Mouse (Mus musculus): ENCODE measurements around the gene Fbxl15. TPM values are rescaled to one million over a fixed set of nuclear protein-coding genes. Genes with fewer than 3 reads are reported as not detected.
A peak's percentile ranks its signal among the peaks of the same experiment; 100 is the strongest.

Gene Fbxl15
- polyA plus RNA-seq, 1 experiment from 2014 or later, result 23.5 TPM

GRCm38 (mm10) chr19:46303251-46304215 lies 24.5 kb upstream of the Fbxl15 start:
- peak overlapping the region; percentile 70 for H3K4me2 ChIP-seq
- WGBS, result 60% methylated on average over 18 of the region's 18 CpGs
- no peak overlapping the region for H3K9ac ChIP-seq
- ATAC-seq (ENCODE audit: low FRiP score), result no peak
- peaks cover 45% of the 10 kb centered on the region for H3K27me3 ChIP-seq
- H3K9me3 ChIP-seq, result no peaks in the 10 kb centered on the region
- peaks cover 27% of the 10 kb centered on the region for H3K4me1 ChIP-seq
- peak overlapping the region; percentile 57 for H3K4me3 ChIP-seq (replicated peaks)
- H3K36me3 ChIP-seq (replicated peaks), result no peaks in the 10 kb centered on the region
- no peak overlapping the region for H3K27ac ChIP-seq

GRCm38 (mm10) chr19:46304216-46304841 lies 23.7 kb upstream of the Fbxl15 start, which contains the start of gene Nfkb2:
Gene Nfkb2, plus strand, starts transcription at chr19:46304320.
- peak within 1 kb of the TSS; percentile 57 for H3K4me3 ChIP-seq (replicated peaks)
- WGBS, result under 1% methylated on average over 39 of the region's 39 CpGs
- H3K4me2 ChIP-seq, result peak within 1 kb of the TSS; percentile 70
- H3K27ac ChIP-seq, result no peak within 1 kb of the TSS
- H3K9me3 ChIP-seq, result no peaks in the 10 kb centered on the region
- peaks cover 33% of the 10 kb centered on the region for H3K4me1 ChIP-seq
- no peaks in the 10 kb centered on the region for H3K36me3 ChIP-seq (replicated peaks)
- peak within 1 kb of the TSS; percentile 60 for H3K9ac ChIP-seq
- peaks cover 48% of the 10 kb centered on the region for H3K27me3 ChIP-seq
- peak; percentile 78 for ATAC-seq (ENCODE audit: low FRiP score)

GRCm38 (mm10) chr19:46304908-46305333 lies 23.1 kb upstream of the Fbxl15 start:
- peak; percentile 28; the same call in 1 of the 2 replicates for ATAC-seq (ENCODE audit: low FRiP score)
- no peak overlapping the region for H3K27ac ChIP-seq
- no peaks in the 10 kb centered on the region for H3K9me3 ChIP-seq
- peak overlapping the region; percentile 57 for H3K4me3 ChIP-seq (replicated peaks)
- H3K9ac ChIP-seq, result peak overlapping the region; percentile 60
- H3K4me1 ChIP-seq, result peaks cover 33% of the 10 kb centered on the region
- peak overlapping the region; percentile 70 for H3K4me2 ChIP-seq
- no peaks in the 10 kb centered on the region for H3K36me3 ChIP-seq (replicated peaks)
- peaks cover 51% of the 10 kb centered on the region for H3K27me3 ChIP-seq
- 1% methylated on average over 34 of the region's 34 CpGs for WGBS

- Histone ChIP-seq H3K27ac (no peak overlapping the region), H3K27me3 (peaks cover 56% of the 10 kb centered on the region), H3K4me1 (peaks cover 33% of the 10 kb centered on the region), H3K36me3 (replicated peaks) (no peaks in the 10 kb centered on the region), H3K4me2 (peak overlapping the region; percentile 70), H3K9me3 (no peaks in the 10 kb centered on the region), H3K4me3 (replicated peaks) (peak overlapping the region; percentile 57), H3K9ac (peak overlapping the region; percentile 60)
- ATAC-seq (ENCODE audit: low FRiP score), result peak; percentile 68
- WGBS, result under 1% methylated on average over 43 of the region's 43 CpGs
Observed at GRCm38 (mm10) chr19:46305432-46306267, 22.3 kb upstream of the Fbxl15 start.

GRCm38 (mm10) chr19:46306268-46306610 lies 21.7 kb upstream of the Fbxl15 start:
- peak overlapping the region; percentile 57 for H3K4me3 ChIP-seq (replicated peaks)
- peaks cover 62% of the 10 kb centered on the region for H3K27me3 ChIP-seq
- ATAC-seq (ENCODE audit: low FRiP score), result no peak
- H3K9me3 ChIP-seq, result no peaks in the 10 kb centered on the region
- H3K9ac ChIP-seq, result 0 out of 2 replicates have a peak overlapping the region, but pooled peaks have one; percentile 60
- H3K36me3 ChIP-seq (replicated peaks), result no peaks in the 10 kb centered on the region; the same call in 1 of the 2 replicates
- 52% methylated on average over 5 of the region's 5 CpGs for WGBS
- H3K4me1 ChIP-seq, result peaks cover 33% of the 10 kb centered on the region
- no peak overlapping the region for H3K27ac ChIP-seq
- H3K4me2 ChIP-seq, result peak overlapping the region; percentile 70

- H3K9ac ChIP-seq, result no peak overlapping the region
- no peak overlapping the region for H3K27ac ChIP-seq
- H3K9me3 ChIP-seq, result no peaks in the 10 kb centered on the region
- no peaks in the 10 kb centered on the region; the same call in 1 of the 2 replicates for H3K36me3 ChIP-seq (replicated peaks)
- H3K27me3 ChIP-seq, result peaks cover 67% of the 10 kb centered on the region
- WGBS, result 88% methylated on average over 9 of the region's 9 CpGs
- no peak for ATAC-seq (ENCODE audit: low FRiP score)
- no peak overlapping the region for H3K4me3 ChIP-seq (replicated peaks)
- H3K4me2 ChIP-seq, result no peak overlapping the region
- H3K4me1 ChIP-seq, result peaks cover 33% of the 10 kb centered on the region
Observed at GRCm38 (mm10) chr19:46306751-46307289, 21.2 kb upstream of the Fbxl15 start.

- H3K4me2 ChIP-seq, result no peak overlapping the region
- peaks cover 74% of the 10 kb centered on the region for H3K27me3 ChIP-seq
- peaks cover 33% of the 10 kb centered on the region for H3K4me1 ChIP-seq
- ATAC-seq (ENCODE audit: low FRiP score), result no peak
- H3K36me3 ChIP-seq (replicated peaks), result no peaks in the 10 kb centered on the region; the same call in 1 of the 2 replicates
- WGBS, result 81% methylated on average over 16 of the region's 16 CpGs
- no peak overlapping the region for H3K4me3 ChIP-seq (replicated peaks)
- no peak overlapping the region for H3K27ac ChIP-seq
- H3K9me3 ChIP-seq, result no peaks in the 10 kb centered on the region
- no peak overlapping the region for H3K9ac ChIP-seq
Observed at GRCm38 (mm10) chr19:46307781-46308180, 20.2 kb upstream of the Fbxl15 start.

- Histone ChIP-seq H3K27ac (no peak overlapping the region), H3K4me1 (peaks cover 33% of the 10 kb centered on the region), H3K9ac (no peak overlapping the region), H3K4me2 (peak overlapping the region; percentile 67), H3K36me3 (replicated peaks) (no peaks in the 10 kb centered on the region; the same call in 1 of the 2 replicates), H3K27me3 (peaks cover 79% of the 10 kb centered on the region), H3K9me3 (no peaks in the 10 kb centered on the region), H3K4me3 (replicated peaks) (peak overlapping the region; percentile 37; the same call in 1 of the 2 replicates)
- no peak for ATAC-seq (ENCODE audit: low FRiP score)
- 53% methylated on average over 16 of the region's 16 CpGs for WGBS
Observed at GRCm38 (mm10) chr19:46308303-46308702, 19.7 kb upstream of the Fbxl15 start.

GRCm38 (mm10) chr19:46308706-46309435 lies 19.1 kb upstream of the Fbxl15 start:
- no peak overlapping the region for H3K27ac ChIP-seq
- H3K9ac ChIP-seq, result peak overlapping the region; percentile 48; the same call in 1 of the 2 replicates
- WGBS, result 1% methylated on average over 47 of the region's 47 CpGs
- H3K4me2 ChIP-seq, result peak overlapping the region; percentile 67
- peak; percentile 55; the same call in 1 of the 2 replicates for ATAC-seq (ENCODE audit: low FRiP score)
- no peaks in the 10 kb centered on the region; the same call in 1 of the 2 replicates for H3K36me3 ChIP-seq (replicated peaks)
- peaks cover 31% of the 10 kb centered on the region for H3K4me1 ChIP-seq
- H3K9me3 ChIP-seq, result no peaks in the 10 kb centered on the region
- peaks cover 85% of the 10 kb centered on the region for H3K27me3 ChIP-seq
- peak overlapping the region; percentile 37 for H3K4me3 ChIP-seq (replicated peaks)

- Histone ChIP-seq H3K36me3 (replicated peaks) (no peaks in the 10 kb centered on the region; the same call in 1 of the 2 replicates), H3K9me3 (no peaks in the 10 kb centered on the region), H3K4me3 (replicated peaks) (no peak overlapping the region), H3K4me2 (no peak overlapping the region), H3K27me3 (peaks cover 89% of the 10 kb centered on the region), H3K9ac (no peak overlapping the region), H3K4me1 (peaks cover 27% of the 10 kb centered on the region), H3K27ac (no peak overlapping the region)
- WGBS, result 83% methylated on average over 21 of the region's 21 CpGs
- no peak for ATAC-seq (ENCODE audit: low FRiP score)
Observed at GRCm38 (mm10) chr19:46309651-46310305, 18.2 kb upstream of the Fbxl15 start.

Measured in forebrain, embryonic 12.5 days (tissue).